Mouse (Mus musculus) liver, embryonic 16.5 days (tissue): ENCODE results near the gene Incenp. TPM values are rescaled to one million over a fixed set of nuclear protein-coding genes. Genes with fewer than 3 reads are reported as not detected.

Experiments
- ATAC-seq: fragments of 200-750 bp; cut with Nextera tagmentation; 2 replicates; pipeline ENCODE4 v1.8.0; 2017; ENCODE audit warnings: low read depth, mild to moderate bottlenecking, moderate number of reproducible peaks, moderate library complexity
- H3K27ac ChIP-seq: fragments of 300-500 bp; sonication (generic); 2 replicates; pipeline ENCODE4 v1.5.1; 2014; ENCODE audit warnings: mild to moderate bottlenecking, low read length
- H3K27me3 ChIP-seq: fragments of 300-500 bp; sonication (generic); 2 replicates; pipeline ENCODE4 v1.6.1; 2014; ENCODE audit warnings: low read depth, low read length, mixed read lengths; ENCODE audit not compliant: control insufficient read depth, insufficient read depth
- H3K36me3 ChIP-seq: fragments of 300-500 bp; sonication (generic); 2 replicates; pipeline ENCODE4 v1.6.1; 2014; ENCODE audit warnings: mild to moderate bottlenecking; ENCODE audit not compliant: control insufficient read depth, insufficient read depth
- H3K4me1 ChIP-seq: fragments of 300-500 bp; sonication (generic); 2 replicates; pipeline ENCODE4 v1.6.1; 2014; ENCODE audit warnings: low read depth, low read length, mixed read lengths; ENCODE audit not compliant: control insufficient read depth
- H3K4me2 ChIP-seq: fragments of 300-500 bp; sonication (generic); 2 replicates; pipeline ENCODE4 v1.6.1; 2014; ENCODE audit warnings: low read depth, low read length, mixed read lengths
- H3K4me3 ChIP-seq: fragments of 300-500 bp; sonication (generic); 2 replicates; pipeline ENCODE4 v1.5.1; 2014; ENCODE audit warnings: low read depth, mild to moderate bottlenecking, low read length
- H3K9ac ChIP-seq: fragments of 300-500 bp; sonication (generic); 2 replicates; pipeline ENCODE4 v1.6.1; 2014; ENCODE audit warnings: low read depth, low read length
- H3K9me3 ChIP-seq: fragments of 300-500 bp; sonication (generic); replicated peaks from 2 replicates; pipeline ENCODE4 v1.6.1; 2016; ENCODE audit warnings: low read length; ENCODE audit not compliant: control insufficient read depth
- WGBS: fragments of 180-500 bp; shearing (Covaris S2); extraction: QIAGEN DNeasy Blood & Tissue Kit; methylation state at CpG from one replicate; pipeline ENCODE4 v1.1.7; 2014; ENCODE audit not compliant: insufficient replicate concordance; 5-methylcytosine and 5-hydroxymethylcytosine counted together
- polyA plus RNA-seq: library from polyadenylated mRNA; unstranded; fragments of >200 nt; fragmentation: Nextera tagmentation; extraction: Ambion mirVana; gene quantifications from 2 replicates; pipeline ENCODE4 v1.2.1, GENCODE M21; 2015

The Incenp gene
- polyA plus RNA-seq, 1 experiment from 2014 or later: 76.2 TPM

GRCm38 (mm10) chr19:9922228-9922627 is 22.9 kb upstream of the Incenp start:
- Histone ChIP-seq H3K4me1 (peaks cover 14% of the 10 kb centered on the region), H3K27me3 (no peaks in the 10 kb centered on the region; the same call in 1 of the 2 replicates), H3K9ac (no peak overlapping the region), H3K4me2 (no peak overlapping the region), H3K4me3 (no peak overlapping the region), H3K36me3 (no peaks in the 10 kb centered on the region), H3K9me3 (no peaks in the 10 kb centered on the region), H3K27ac (no peak overlapping the region)
- no peak for ATAC-seq
- 46% methylated on average over 2 of the region's 2 CpGs for WGBS

GRCm38 (mm10) chr19:9920835-9921784 is 21.8 kb upstream of the Incenp start:
- no peak overlapping the region for H3K27ac ChIP-seq
- no peak overlapping the region for H3K4me2 ChIP-seq
- H3K27me3 ChIP-seq: no peaks in the 10 kb centered on the region
- WGBS: 56% methylated on average over 13 of the region's 13 CpGs
- H3K9ac ChIP-seq: no peak overlapping the region
- ATAC-seq: 0 out of 2 replicates have a peak, but pooled peaks have one; percentile 45
- no peak overlapping the region for H3K4me3 ChIP-seq
- H3K4me1 ChIP-seq: peaks cover 14% of the 10 kb centered on the region
- no peaks in the 10 kb centered on the region for H3K9me3 ChIP-seq
- H3K36me3 ChIP-seq: no peaks in the 10 kb centered on the region

- Histone ChIP-seq H3K9me3 (no peaks in the 10 kb centered on the region), H3K27me3 (no peaks in the 10 kb centered on the region), H3K36me3 (no peaks in the 10 kb centered on the region), H3K4me2 (no peak overlapping the region), H3K9ac (no peak overlapping the region), H3K27ac (no peak overlapping the region), H3K4me1 (peaks cover 9% of the 10 kb centered on the region; the same call in 1 of the 2 replicates), H3K4me3 (no peak overlapping the region)
- WGBS: 35% methylated on average over 9 of the region's 9 CpGs
- ATAC-seq: no peak
Measured at GRCm38 (mm10) chr19:9918176-9918861, 19.0 kb upstream of the Incenp start.

GRCm38 (mm10) chr19:9917727-9918126 is 18.4 kb upstream of the Incenp start:
- ATAC-seq: no peak
- H3K36me3 ChIP-seq: no peaks in the 10 kb centered on the region
- H3K27ac ChIP-seq: no peak overlapping the region
- no peak overlapping the region for H3K4me2 ChIP-seq
- H3K9ac ChIP-seq: no peak overlapping the region
- WGBS: 27% methylated on average over 4 of the region's 4 CpGs
- no peaks in the 10 kb centered on the region for H3K9me3 ChIP-seq
- H3K27me3 ChIP-seq: no peaks in the 10 kb centered on the region
- H3K4me1 ChIP-seq: peaks cover 9% of the 10 kb centered on the region; the same call in 1 of the 2 replicates
- no peak overlapping the region for H3K4me3 ChIP-seq

- H3K27ac ChIP-seq: no peak overlapping the region
- H3K4me3 ChIP-seq: no peak overlapping the region
- WGBS: 0% methylated on average over 1 of the region's 1 CpGs
- no peaks in the 10 kb centered on the region for H3K36me3 ChIP-seq
- no peaks in the 10 kb centered on the region for H3K27me3 ChIP-seq
- H3K4me1 ChIP-seq: peaks cover 7% of the 10 kb centered on the region; the same call in 1 of the 2 replicates
- H3K4me2 ChIP-seq: no peak overlapping the region
- no peak for ATAC-seq
- no peaks in the 10 kb centered on the region for H3K9me3 ChIP-seq
- no peak overlapping the region for H3K9ac ChIP-seq
Measured at GRCm38 (mm10) chr19:9915935-9916334, 16.6 kb upstream of the Incenp start.

GRCm38 (mm10) chr19:9914346-9914745 is 15.0 kb upstream of the Incenp start:
- WGBS: 54% methylated on average over 3 of the region's 3 CpGs
- Histone ChIP-seq H3K4me1 (peaks cover 7% of the 10 kb centered on the region; the same call in 1 of the 2 replicates), H3K9ac (no peak overlapping the region), H3K36me3 (no peaks in the 10 kb centered on the region), H3K27me3 (no peaks in the 10 kb centered on the region), H3K4me2 (no peak overlapping the region), H3K9me3 (no peaks in the 10 kb centered on the region), H3K27ac (no peak overlapping the region; the same call in 1 of the 2 replicates), H3K4me3 (no peak overlapping the region)
- ATAC-seq: no peak

GRCm38 (mm10) chr19:9913784-9914183 is 14.4 kb upstream of the Incenp start:
- Histone ChIP-seq H3K9me3 (no peaks in the 10 kb centered on the region), H3K4me3 (no peak overlapping the region), H3K27me3 (no peaks in the 10 kb centered on the region), H3K4me1 (peaks cover 7% of the 10 kb centered on the region; the same call in 1 of the 2 replicates), H3K9ac (no peak overlapping the region), H3K27ac (peak overlapping the region; percentile 49), H3K4me2 (no peak overlapping the region), H3K36me3 (no peaks in the 10 kb centered on the region)
- 61% methylated on average over 5 of the region's 5 CpGs for WGBS
- ATAC-seq: no peak

GRCm38 (mm10) chr19:9911314-9911754 is 12.0 kb upstream of the Incenp start:
- H3K27ac ChIP-seq: no peak overlapping the region
- H3K4me2 ChIP-seq: peak overlapping the region; percentile 4; the same call in 1 of the 2 replicates
- no peaks in the 10 kb centered on the region for H3K27me3 ChIP-seq
- no peaks in the 10 kb centered on the region for H3K36me3 ChIP-seq
- ATAC-seq: peak; percentile 64
- H3K9ac ChIP-seq: 0 out of 2 replicates have a peak overlapping the region, but pooled peaks have one; percentile 25
- no peaks in the 10 kb centered on the region for H3K9me3 ChIP-seq
- 17% methylated on average over 6 of the region's 6 CpGs for WGBS
- peaks cover 4% of the 10 kb centered on the region; the same call in 1 of the 2 replicates for H3K4me1 ChIP-seq
- H3K4me3 ChIP-seq: no peak overlapping the region
